Mouse (Mus musculus): ENCODE data around the gene Pik3c2a. TPM values are rescaled to one million over a fixed set of nuclear protein-coding genes. Genes with fewer than 3 reads are reported as not detected.

Gene Pik3c2a
- polyA plus RNA-seq, 1 experiment from 2014 or later = 20.5 TPM

DNA sequence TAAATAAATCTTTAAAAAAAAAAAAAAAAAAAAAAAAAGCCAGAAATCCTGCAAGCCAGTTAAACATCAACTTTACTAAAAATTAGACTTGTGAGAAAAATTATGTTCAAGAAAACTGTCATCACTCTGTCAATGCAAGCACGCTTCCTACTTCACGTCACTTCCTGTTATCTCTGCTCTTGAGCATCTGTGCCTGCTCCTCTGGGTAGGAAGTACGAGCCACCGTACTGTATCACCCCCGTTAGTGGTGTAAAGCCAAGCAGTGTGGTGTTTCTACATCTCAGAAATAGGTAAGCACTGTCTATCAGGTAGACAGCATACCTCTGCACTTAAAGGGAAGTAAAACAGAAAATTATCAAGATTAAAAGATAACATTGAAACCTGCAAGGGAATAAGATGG, 115.3 kb downstream of the Pik3c2a start:
- WGBS = 61% methylated on average over 5 of the region's 5 CpGs

DNA sequence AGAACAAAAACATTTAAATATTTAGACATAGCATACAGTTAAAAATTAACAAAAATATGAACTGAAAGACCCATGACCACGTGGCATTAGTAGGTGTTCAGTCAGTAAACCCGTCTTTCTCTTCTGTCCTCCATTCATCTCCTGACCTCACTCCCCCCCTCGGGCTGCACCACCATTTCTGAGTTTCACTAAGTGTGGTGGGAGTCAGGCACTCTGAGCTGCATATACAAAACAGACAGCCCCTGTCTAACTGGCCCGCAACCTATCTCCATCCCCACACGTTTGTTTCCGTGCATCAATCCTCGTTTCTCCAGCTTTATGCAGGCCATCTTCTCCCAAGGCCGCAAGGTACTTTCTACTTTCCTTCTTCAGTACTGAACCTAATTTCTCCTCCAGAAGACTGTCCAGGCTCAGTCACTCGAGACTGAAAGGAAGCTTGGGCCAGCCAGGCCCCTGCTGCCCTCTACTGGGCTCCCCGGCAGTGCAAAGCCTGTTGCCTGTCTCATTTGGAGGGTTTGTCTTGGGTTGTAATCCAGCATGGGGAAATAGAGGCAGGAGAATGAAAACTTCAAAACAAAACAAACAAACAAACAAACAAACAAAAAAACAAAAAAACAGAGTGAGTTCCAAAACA, 119.8 kb downstream of the Pik3c2a start:
- no peaks in the 10 kb centered on the region for H3K4me1 ChIP-seq (replicated peaks)
- H3K4me3 ChIP-seq = no peak overlapping the region
- H3K9me3 ChIP-seq (replicated peaks) = no peaks in the 10 kb centered on the region
- H3K36me3 ChIP-seq = 0 out of 2 replicates have a peak, but pooled peaks cover under 1% of the 10 kb centered on the region
- H3K4me2 ChIP-seq = peak overlapping the region; percentile 15; the same call in 1 of the 2 replicates
- no peaks in the 10 kb centered on the region for H3K27me3 ChIP-seq (replicated peaks)
- 0 out of 2 replicates have a peak, but pooled peaks have one; percentile 51 for ATAC-seq (ENCODE audit: insufficient number of reproducible peaks, low FRiP score)
- H3K27ac ChIP-seq (ENCODE audit: poor library complexity, severe bottlenecking) = no peak overlapping the region
- 32% methylated on average over 10 of the region's 10 CpGs for WGBS
- no peak overlapping the region; the same call in 1 of the 2 replicates for H3K9ac ChIP-seq

More for the DNA sequence above, 115.3 kb downstream of the Pik3c2a start:
- Histone ChIP-seq H3K4me3 (no peak overlapping the region), H3K4me2 (no peak overlapping the region), H3K4me1 (replicated peaks) (peaks cover 5% of the 10 kb centered on the region), H3K36me3 (peaks cover 40% of the 10 kb centered on the region), H3K9me3 (replicated peaks) (no peaks in the 10 kb centered on the region), H3K27ac (ENCODE audit: poor library complexity, severe bottlenecking) (no peak overlapping the region), H3K27me3 (replicated peaks) (no peaks in the 10 kb centered on the region), H3K9ac (no peak overlapping the region)
- ATAC-seq (ENCODE audit: insufficient number of reproducible peaks, low FRiP score) = no peak

DNA sequence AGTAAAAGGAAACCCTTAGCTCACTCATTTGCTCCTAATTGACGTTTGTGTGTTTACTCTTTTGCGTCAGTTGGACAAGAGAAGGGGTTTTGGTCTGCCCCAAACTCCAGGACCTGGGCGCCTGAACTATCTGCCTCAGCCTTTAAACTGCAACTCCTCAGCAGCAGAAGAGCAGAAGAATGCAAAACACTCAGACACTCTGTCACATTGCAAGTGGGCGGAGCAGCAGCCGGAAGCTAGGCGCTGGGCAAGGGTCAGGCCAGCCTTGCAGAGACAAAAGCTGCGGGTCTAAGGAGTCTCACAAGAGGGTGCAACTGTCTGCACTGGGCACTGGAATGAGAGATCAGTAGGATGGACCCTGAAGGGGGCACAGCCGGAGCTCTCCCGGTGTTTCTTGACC, 133.8 kb downstream of the Pik3c2a start:
- Histone ChIP-seq H3K4me1 (replicated peaks) (peaks cover 14% of the 10 kb centered on the region), H3K27me3 (replicated peaks) (peaks cover 9% of the 10 kb centered on the region), H3K9me3 (replicated peaks) (no peaks in the 10 kb centered on the region), H3K4me3 (peak overlapping the region; percentile 23; the same call in 1 of the 2 replicates), H3K4me2 (peak overlapping the region; percentile 49), H3K9ac (no peak overlapping the region), H3K36me3 (no peaks in the 10 kb centered on the region), H3K27ac (ENCODE audit: poor library complexity, severe bottlenecking) (peak overlapping the region; percentile 4; the same call in 1 of the 2 replicates)
- ATAC-seq (ENCODE audit: insufficient number of reproducible peaks, low FRiP score) = no peak
- WGBS = 11% methylated on average over 9 of the region's 9 CpGs

DNA sequence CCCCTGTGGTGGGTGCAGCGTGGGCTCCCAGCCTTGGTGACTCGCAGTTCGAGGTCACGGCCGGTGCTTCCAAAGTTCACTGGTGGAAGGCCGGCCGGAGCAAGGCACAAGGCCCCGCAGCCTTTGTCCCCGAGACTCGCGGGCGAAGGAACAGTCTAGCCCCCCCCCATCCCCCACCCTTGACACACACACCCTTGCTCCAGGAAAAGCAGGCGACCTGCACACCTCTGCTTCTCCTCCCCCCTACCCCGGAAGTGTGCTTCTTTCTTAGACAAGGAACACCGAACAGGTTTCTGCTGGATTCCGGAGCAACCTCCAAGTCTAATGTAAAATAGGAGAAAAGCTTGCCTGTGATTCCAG, 134.6 kb downstream of the Pik3c2a start:
- H3K9ac ChIP-seq = peak overlapping the region; percentile 53; the same call in 1 of the 2 replicates
- 1% methylated on average over 16 of the region's 16 CpGs for WGBS
- peak overlapping the region; percentile 70 for H3K4me3 ChIP-seq

DNA sequence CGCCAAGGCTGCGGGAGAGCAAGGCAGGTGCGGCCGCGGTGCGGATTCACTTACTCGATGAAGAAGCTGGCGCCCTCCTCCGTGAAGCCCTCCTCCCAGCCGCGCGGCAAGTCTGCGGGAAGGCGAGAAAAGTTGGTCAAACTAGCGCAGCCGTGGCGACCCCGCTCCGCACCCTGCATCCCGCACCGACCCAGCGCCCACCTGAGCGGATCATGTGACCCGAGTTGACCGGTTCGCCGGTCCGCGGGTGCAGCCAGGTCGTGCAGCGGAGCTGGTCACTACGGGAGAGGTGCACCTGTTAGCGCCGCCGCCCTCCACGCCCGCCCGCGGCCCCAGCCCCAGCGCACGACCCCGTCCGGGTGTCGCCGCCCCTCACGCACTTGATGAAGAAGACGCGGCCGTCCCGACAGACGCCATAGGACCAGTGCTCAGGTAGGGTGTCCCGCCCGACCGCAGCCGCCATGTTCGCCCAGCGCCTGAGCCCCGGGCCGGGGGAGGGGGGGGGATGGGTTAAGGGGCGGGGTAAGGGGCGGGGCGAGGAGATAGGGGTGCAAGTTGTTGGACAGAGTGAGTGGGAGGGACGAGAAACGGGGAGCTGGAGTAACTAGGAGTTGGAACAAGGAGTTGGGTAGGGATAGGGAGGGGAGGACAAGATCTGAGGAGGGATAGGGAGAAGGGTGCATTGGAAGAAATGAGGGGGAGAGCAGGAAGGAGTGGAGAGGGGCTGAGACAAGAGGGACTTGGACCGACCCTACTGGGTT, 135.2 kb downstream of the Pik3c2a start, which contains the start of gene Plekha7:
Gene Plekha7 (minus strand): TSS at position 506 of the 761 bp plus-strand sequence.
- H3K36me3 ChIP-seq = no peaks in the 10 kb centered on the region
- H3K4me2 ChIP-seq = peak within 1 kb of the TSS; percentile 91
- H3K9ac ChIP-seq = peak within 1 kb of the TSS; percentile 79
- no peaks in the 10 kb centered on the region for H3K9me3 ChIP-seq (replicated peaks)
- WGBS = 1% methylated on average over 64 of the region's 65 CpGs
- H3K27ac ChIP-seq (ENCODE audit: poor library complexity, severe bottlenecking) = peak within 1 kb of the TSS; percentile 58; the same call in 1 of the 2 replicates
- H3K27me3 ChIP-seq (replicated peaks) = peaks cover 9% of the 10 kb centered on the region
- peaks cover 17% of the 10 kb centered on the region for H3K4me1 ChIP-seq (replicated peaks)
- peak; percentile 82 for ATAC-seq (ENCODE audit: insufficient number of reproducible peaks, low FRiP score)
- peak within 1 kb of the TSS; percentile 70 for H3K4me3 ChIP-seq

More for the DNA sequence above, 134.6 kb downstream of the Pik3c2a start:
- H3K9me3 ChIP-seq (replicated peaks) = no peaks in the 10 kb centered on the region
- ATAC-seq (ENCODE audit: insufficient number of reproducible peaks, low FRiP score) = peak; percentile 12; the same call in 1 of the 2 replicates
- H3K4me2 ChIP-seq = peak overlapping the region; percentile 91
- no peak overlapping the region for H3K27ac ChIP-seq (ENCODE audit: poor library complexity, severe bottlenecking)
- peaks cover 16% of the 10 kb centered on the region for H3K4me1 ChIP-seq (replicated peaks)
- peaks cover 9% of the 10 kb centered on the region for H3K27me3 ChIP-seq (replicated peaks)
- no peaks in the 10 kb centered on the region for H3K36me3 ChIP-seq

DNA sequence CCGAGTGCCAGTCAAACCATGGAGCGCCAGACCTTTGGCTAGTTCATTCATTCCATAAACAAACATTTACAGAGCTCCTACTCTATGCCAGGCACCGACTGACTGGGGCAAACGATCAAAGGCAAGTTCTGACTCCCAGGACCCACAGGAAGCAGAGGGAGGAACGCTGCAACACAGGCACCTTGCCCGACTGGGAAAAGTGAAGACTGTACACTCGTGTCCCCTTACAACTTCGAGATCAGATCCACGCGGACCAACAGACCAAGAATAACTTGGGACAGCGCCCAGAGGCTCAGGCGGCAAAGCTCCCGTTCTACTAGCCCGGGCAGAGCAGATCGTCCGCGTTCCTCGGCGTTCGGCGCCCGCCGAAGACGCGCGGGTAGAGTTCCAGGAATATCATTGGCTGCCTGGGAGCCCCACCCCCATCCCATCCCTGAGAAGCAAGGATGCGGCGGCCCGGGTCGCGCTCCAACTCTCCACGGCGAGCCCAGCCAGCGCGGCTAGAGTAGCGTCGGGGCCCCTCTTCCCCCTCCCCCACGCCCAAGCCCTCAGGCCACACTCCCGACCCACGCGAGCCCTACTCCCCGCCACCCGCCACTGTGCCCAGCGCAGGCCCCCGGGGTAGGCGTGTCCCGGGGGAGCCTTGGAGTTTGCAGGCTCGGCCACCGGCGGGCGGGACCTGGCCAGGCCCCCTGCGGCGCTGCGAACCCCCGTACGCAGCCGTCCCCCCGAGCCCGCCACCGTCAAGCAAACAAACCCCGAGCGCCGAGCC, 136.0 kb downstream of the Pik3c2a start:
- Histone ChIP-seq H3K27me3 (replicated peaks) (peaks cover 9% of the 10 kb centered on the region), H3K9ac (peak overlapping the region; percentile 79), H3K4me3 (peak overlapping the region; percentile 70), H3K9me3 (replicated peaks) (no peaks in the 10 kb centered on the region), H3K4me1 (replicated peaks) (peaks cover 17% of the 10 kb centered on the region), H3K36me3 (no peaks in the 10 kb centered on the region), H3K4me2 (peak overlapping the region; percentile 91), H3K27ac (ENCODE audit: poor library complexity, severe bottlenecking) (peak overlapping the region; percentile 58; the same call in 1 of the 2 replicates)
- WGBS = under 1% methylated on average over 62 of the region's 63 CpGs
- ATAC-seq (ENCODE audit: insufficient number of reproducible peaks, low FRiP score) = peak; percentile 72

DNA sequence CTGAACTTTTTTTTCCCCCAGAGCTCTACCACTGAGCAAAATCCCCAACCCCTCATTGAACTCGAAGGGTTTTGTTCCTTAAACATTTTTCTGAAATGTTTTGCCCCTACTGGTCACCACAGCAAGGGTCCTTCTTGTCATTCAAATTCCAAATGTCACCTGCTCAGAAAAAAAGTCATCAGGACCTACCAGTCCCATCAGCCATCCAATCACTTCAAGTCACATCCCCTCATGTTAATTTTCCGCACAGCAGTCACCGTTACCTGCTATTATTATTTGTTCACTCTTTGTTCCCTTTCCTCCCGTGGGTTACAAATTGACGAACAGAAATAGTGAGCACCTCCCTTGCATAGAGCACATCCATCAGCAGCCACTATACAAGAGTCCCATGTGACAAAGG, 136.6 kb downstream of the Pik3c2a start:
- H3K36me3 ChIP-seq = no peaks in the 10 kb centered on the region
- peak overlapping the region; percentile 70; the same call in 1 of the 2 replicates for H3K4me3 ChIP-seq
- H3K27ac ChIP-seq (ENCODE audit: poor library complexity, severe bottlenecking) = no peak overlapping the region
- peaks cover 9% of the 10 kb centered on the region for H3K27me3 ChIP-seq (replicated peaks)
- H3K9ac ChIP-seq = no peak overlapping the region; the same call in 1 of the 2 replicates
- H3K4me1 ChIP-seq (replicated peaks) = peaks cover 17% of the 10 kb centered on the region
- WGBS = 18% methylated on average over 5 of the region's 5 CpGs
- H3K9me3 ChIP-seq (replicated peaks) = no peaks in the 10 kb centered on the region
- ATAC-seq (ENCODE audit: insufficient number of reproducible peaks, low FRiP score) = no peak
- H3K4me2 ChIP-seq = peak overlapping the region; percentile 91

DNA sequence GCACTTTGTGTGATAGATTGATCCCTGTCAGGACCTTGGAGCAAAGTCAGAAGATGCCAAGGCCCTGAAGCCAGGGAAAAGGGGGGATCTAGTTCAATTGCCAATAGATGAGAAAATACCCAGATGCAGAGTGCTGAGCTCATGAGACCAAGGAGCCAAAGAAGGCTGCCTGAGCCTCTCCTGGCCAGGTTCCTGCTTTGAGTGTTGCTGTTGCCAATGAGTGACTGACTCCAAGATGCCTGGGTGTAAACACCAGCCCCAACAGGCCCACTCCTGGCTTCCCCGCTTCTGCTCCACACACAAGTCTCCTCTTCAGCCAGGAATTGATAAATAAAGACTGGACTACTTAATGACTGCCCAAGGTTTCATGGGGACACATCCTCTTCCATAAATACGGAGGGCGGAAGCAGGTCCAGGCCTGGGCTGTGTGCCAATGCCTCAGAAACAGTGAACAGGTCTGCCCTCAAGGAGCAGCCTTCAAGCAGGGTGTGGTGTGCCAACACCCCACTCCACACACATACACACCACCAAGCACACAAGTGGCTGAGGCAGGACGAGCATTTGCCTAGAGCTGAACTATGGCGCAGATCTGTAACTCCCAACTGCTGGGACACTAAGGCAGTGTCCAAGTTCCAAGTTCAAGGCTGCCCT, 141.5 kb downstream of the Pik3c2a start:
- Histone ChIP-seq H3K9me3 (replicated peaks) (no peaks in the 10 kb centered on the region), H3K36me3 (no peaks in the 10 kb centered on the region), H3K27me3 (replicated peaks) (peaks cover 9% of the 10 kb centered on the region), H3K27ac (ENCODE audit: poor library complexity, severe bottlenecking) (no peak overlapping the region), H3K4me3 (no peak overlapping the region), H3K4me2 (no peak overlapping the region), H3K4me1 (replicated peaks) (peaks cover 18% of the 10 kb centered on the region), H3K9ac (no peak overlapping the region)
- 84% methylated on average over 5 of the region's 5 CpGs for WGBS
- ATAC-seq (ENCODE audit: insufficient number of reproducible peaks, low FRiP score) = no peak

DNA sequence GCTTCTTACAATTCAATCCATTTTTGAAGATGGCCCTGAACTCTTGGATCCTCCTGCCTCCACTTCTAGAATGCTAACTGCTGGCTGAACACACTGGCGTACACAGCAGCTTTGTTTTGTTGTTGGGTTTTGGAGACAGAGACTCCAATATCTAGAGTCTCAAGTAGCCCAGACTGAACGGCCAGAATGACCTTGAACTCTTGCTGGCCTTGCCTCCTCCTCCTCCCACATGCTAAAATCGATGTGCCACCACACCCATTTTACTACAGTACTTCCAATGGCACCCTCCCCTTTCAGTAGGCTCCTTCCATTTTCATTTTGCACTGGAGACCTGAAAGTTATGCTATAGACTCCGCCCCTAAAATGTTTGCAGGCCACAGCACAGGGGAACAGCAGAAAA, 142.1 kb downstream of the Pik3c2a start:
- no peak overlapping the region for H3K4me3 ChIP-seq
- ATAC-seq (ENCODE audit: insufficient number of reproducible peaks, low FRiP score) = no peak
- H3K27ac ChIP-seq (ENCODE audit: poor library complexity, severe bottlenecking) = no peak overlapping the region
- H3K27me3 ChIP-seq (replicated peaks) = peaks cover 6% of the 10 kb centered on the region
- 65% methylated on average over 4 of the region's 4 CpGs for WGBS
- H3K36me3 ChIP-seq = no peaks in the 10 kb centered on the region
- H3K9ac ChIP-seq = no peak overlapping the region
- no peak overlapping the region for H3K4me2 ChIP-seq
- peaks cover 16% of the 10 kb centered on the region for H3K4me1 ChIP-seq (replicated peaks)
- no peaks in the 10 kb centered on the region for H3K9me3 ChIP-seq (replicated peaks)

DNA sequence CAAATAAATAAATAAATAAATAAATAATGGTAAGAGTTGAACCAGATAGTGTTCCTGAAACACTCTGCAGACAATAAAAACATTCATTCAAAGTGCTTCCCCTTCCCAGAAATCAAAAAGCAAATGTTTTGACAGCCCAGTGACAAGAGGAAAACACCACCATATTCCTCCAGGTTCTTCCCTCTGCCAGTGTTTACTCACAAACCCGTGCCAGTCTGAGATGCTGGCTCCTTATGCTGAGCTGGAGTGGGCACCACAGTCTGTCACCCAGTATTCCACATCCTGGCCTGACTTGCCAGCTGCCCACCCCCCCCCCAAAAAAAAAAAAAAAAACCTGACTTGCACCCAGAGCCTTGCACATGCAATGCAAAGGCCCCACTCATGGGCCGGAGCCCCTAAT, 144.4 kb downstream of the Pik3c2a start:
- Histone ChIP-seq H3K9ac (no peak overlapping the region), H3K4me3 (no peak overlapping the region), H3K27me3 (replicated peaks) (no peaks in the 10 kb centered on the region), H3K4me2 (no peak overlapping the region), H3K27ac (ENCODE audit: poor library complexity, severe bottlenecking) (no peak overlapping the region), H3K36me3 (no peaks in the 10 kb centered on the region), H3K4me1 (replicated peaks) (peaks cover 29% of the 10 kb centered on the region), H3K9me3 (replicated peaks) (no peaks in the 10 kb centered on the region)
- 92% methylated on average over 2 of the region's 2 CpGs for WGBS
- ATAC-seq (ENCODE audit: insufficient number of reproducible peaks, low FRiP score) = no peak
